Mouse (Mus musculus) heart, embryonic 12.5 days (tissue): ENCODE measurements around the gene Prom2. TPM values are rescaled to one million over a fixed set of nuclear protein-coding genes. Genes with fewer than 3 reads are reported as not detected.

Experiments
- ATAC-seq: fragments of 200-750 bp; cut with Nextera tagmentation; 2 replicates; pipeline ENCODE4 v1.8.0; 2017; ENCODE audit warnings: moderate TSS enrichment, moderate library complexity; ENCODE audit not compliant: insufficient number of reproducible peaks, low FRiP score
- H3K27ac ChIP-seq: fragments of 300-500 bp; sonication (generic); 2 replicates; pipeline ENCODE4 v1.5.1; 2016; ENCODE audit warnings: mild to moderate bottlenecking, moderate library complexity; ENCODE audit not compliant: poor library complexity, severe bottlenecking
- H3K27me3 ChIP-seq: fragments of 300-500 bp; sonication (generic); replicated peaks from 2 replicates; pipeline ENCODE4 v1.6.1; 2016; ENCODE audit warnings: mild to moderate bottlenecking, moderate library complexity
- H3K36me3 ChIP-seq: fragments of 300-500 bp; sonication (generic); 2 replicates; pipeline ENCODE4 v1.6.1; 2016; ENCODE audit warnings: mild to moderate bottlenecking, moderate library complexity
- H3K4me1 ChIP-seq: fragments of 300-500 bp; sonication (generic); replicated peaks from 2 replicates; pipeline ENCODE4 v1.6.1; 2016; ENCODE audit warnings: mild to moderate bottlenecking
- H3K4me2 ChIP-seq: fragments of 300-500 bp; sonication (generic); 2 replicates; pipeline ENCODE4 v1.6.1; 2016; ENCODE audit warnings: mild to moderate bottlenecking, moderate library complexity
- H3K4me3 ChIP-seq: fragments of 300-500 bp; sonication (generic); 2 replicates; pipeline ENCODE4 v1.5.1; 2016; ENCODE audit warnings: mild to moderate bottlenecking
- H3K9ac ChIP-seq: fragments of 300-500 bp; sonication (generic); 2 replicates; pipeline ENCODE4 v1.6.1; 2016; ENCODE audit warnings: mild to moderate bottlenecking, moderate library complexity
- H3K9me3 ChIP-seq: fragments of 300-500 bp; sonication (generic); replicated peaks from 2 replicates; pipeline ENCODE4 v1.6.1; 2016; ENCODE audit warnings: mild to moderate bottlenecking, moderate library complexity
- WGBS: fragments of 180-500 bp; shearing (Covaris S2); methylation state at CpG from one replicate; pipeline ENCODE4 v1.1.7; 2016; 5-methylcytosine and 5-hydroxymethylcytosine counted together
- polyA plus RNA-seq: library from polyadenylated mRNA; unstranded; fragments of >200 nt; fragmentation: Nextera tagmentation; extraction: Ambion mirVana; gene quantifications from 2 replicates; pipeline ENCODE4 v1.2.1, GENCODE M21; 2016

Gene Prom2
- polyA plus RNA-seq, 1 experiment from 2014 or later, result 0.19 TPM

- Histone ChIP-seq H3K9me3 (no peaks in the 10 kb centered on the region), H3K27me3 (peaks cover 37% of the 10 kb centered on the region), H3K4me3 (no peak overlapping the region), H3K27ac (no peak overlapping the region), H3K9ac (no peak overlapping the region), H3K36me3 (no peaks in the 10 kb centered on the region), H3K4me1 (no peaks in the 10 kb centered on the region), H3K4me2 (no peak overlapping the region)
- WGBS, result 33% methylated on average over 7 of the region's 7 CpGs
- no peak for ATAC-seq
Observed at GRCm38 (mm10) chr2:127507077-127507774, 34.0 kb downstream of the Prom2 start.

- Histone ChIP-seq H3K36me3 (no peaks in the 10 kb centered on the region), H3K4me1 (no peaks in the 10 kb centered on the region), H3K9me3 (no peaks in the 10 kb centered on the region), H3K27ac (no peak overlapping the region), H3K27me3 (peaks cover 38% of the 10 kb centered on the region), H3K9ac (no peak overlapping the region), H3K4me3 (no peak overlapping the region), H3K4me2 (no peak overlapping the region)
- 81% methylated on average over 6 of the region's 6 CpGs for WGBS
- ATAC-seq, result no peak
Observed at GRCm38 (mm10) chr2:127506131-127506632, 35.1 kb downstream of the Prom2 start.

GRCm38 (mm10) chr2:127505196-127505595 is 36.1 kb downstream of the Prom2 start:
- ATAC-seq, result no peak
- peaks cover 38% of the 10 kb centered on the region for H3K27me3 ChIP-seq
- no peak overlapping the region for H3K4me2 ChIP-seq
- no peaks in the 10 kb centered on the region for H3K36me3 ChIP-seq
- H3K4me1 ChIP-seq, result no peaks in the 10 kb centered on the region
- H3K9ac ChIP-seq, result no peak overlapping the region
- no peak overlapping the region for H3K4me3 ChIP-seq
- no peak overlapping the region for H3K27ac ChIP-seq
- H3K9me3 ChIP-seq, result no peaks in the 10 kb centered on the region
- WGBS, result 55% methylated on average over 4 of the region's 4 CpGs

- 46% methylated on average over 8 of the region's 8 CpGs for WGBS
- Histone ChIP-seq H3K36me3 (no peaks in the 10 kb centered on the region), H3K27me3 (peaks cover 49% of the 10 kb centered on the region), H3K9me3 (no peaks in the 10 kb centered on the region), H3K9ac (no peak overlapping the region), H3K4me1 (no peaks in the 10 kb centered on the region), H3K4me3 (no peak overlapping the region), H3K4me2 (no peak overlapping the region), H3K27ac (no peak overlapping the region)
- no peak for ATAC-seq
Observed at GRCm38 (mm10) chr2:127503751-127504549, 37.3 kb downstream of the Prom2 start.

GRCm38 (mm10) chr2:127501061-127501460 is 40.2 kb downstream of the Prom2 start:
- Histone ChIP-seq H3K27ac (no peak overlapping the region), H3K36me3 (no peaks in the 10 kb centered on the region), H3K4me3 (no peak overlapping the region), H3K9ac (no peak overlapping the region), H3K4me2 (no peak overlapping the region), H3K27me3 (peaks cover 42% of the 10 kb centered on the region), H3K9me3 (no peaks in the 10 kb centered on the region), H3K4me1 (no peaks in the 10 kb centered on the region)
- ATAC-seq, result no peak
- 45% methylated on average over 7 of the region's 7 CpGs for WGBS

GRCm38 (mm10) chr2:127498750-127499149 is 42.5 kb downstream of the Prom2 start:
- ATAC-seq, result no peak
- Histone ChIP-seq H3K27me3 (peaks cover 25% of the 10 kb centered on the region), H3K4me1 (no peaks in the 10 kb centered on the region), H3K9me3 (no peaks in the 10 kb centered on the region), H3K9ac (no peak overlapping the region), H3K36me3 (no peaks in the 10 kb centered on the region), H3K4me2 (no peak overlapping the region), H3K27ac (no peak overlapping the region), H3K4me3 (no peak overlapping the region)
- WGBS, result 71% methylated on average over 8 of the region's 8 CpGs

- Histone ChIP-seq H3K36me3 (no peaks in the 10 kb centered on the region), H3K27ac (no peak overlapping the region), H3K9me3 (no peaks in the 10 kb centered on the region), H3K4me1 (no peaks in the 10 kb centered on the region), H3K9ac (no peak overlapping the region), H3K27me3 (peaks cover 16% of the 10 kb centered on the region; the same call in 1 of the 2 replicates), H3K4me3 (no peak overlapping the region), H3K4me2 (no peak overlapping the region)
- no peak for ATAC-seq
- WGBS, result 64% methylated on average over 1 of the region's 1 CpGs
Observed at GRCm38 (mm10) chr2:127496321-127496720, 44.9 kb downstream of the Prom2 start.

GRCm38 (mm10) chr2:127484476-127485170 is 56.6 kb downstream of the Prom2 start:
- H3K36me3 ChIP-seq, result no peaks in the 10 kb centered on the region
- 9% methylated on average over 19 of the region's 19 CpGs for WGBS
- H3K4me2 ChIP-seq, result peak overlapping the region; percentile 64
- peak; percentile 56 for ATAC-seq
- H3K4me3 ChIP-seq, result peak overlapping the region; percentile 23
- peaks cover 31% of the 10 kb centered on the region for H3K4me1 ChIP-seq
- H3K27ac ChIP-seq, result no peak overlapping the region
- H3K9ac ChIP-seq, result 0 out of 2 replicates have a peak overlapping the region, but pooled peaks have one; percentile 11
- no peaks in the 10 kb centered on the region for H3K9me3 ChIP-seq
- peaks cover 64% of the 10 kb centered on the region for H3K27me3 ChIP-seq

- H3K9ac ChIP-seq, result no peak overlapping the region
- H3K9me3 ChIP-seq, result no peaks in the 10 kb centered on the region
- 1% methylated on average over 21 of the region's 21 CpGs for WGBS
- no peaks in the 10 kb centered on the region for H3K36me3 ChIP-seq
- ATAC-seq, result no peak
- peaks cover 79% of the 10 kb centered on the region for H3K27me3 ChIP-seq
- peak overlapping the region; percentile 97 for H3K4me2 ChIP-seq
- H3K4me3 ChIP-seq, result peak overlapping the region; percentile 64
- H3K4me1 ChIP-seq, result peaks cover 31% of the 10 kb centered on the region
- no peak overlapping the region for H3K27ac ChIP-seq
Observed at GRCm38 (mm10) chr2:127483001-127483400, 58.3 kb downstream of the Prom2 start.

GRCm38 (mm10) chr2:127482533-127482911 is 58.7 kb downstream of the Prom2 start:
- Histone ChIP-seq H3K27me3 (peaks cover 79% of the 10 kb centered on the region), H3K27ac (no peak overlapping the region), H3K4me2 (peak overlapping the region; percentile 97), H3K9me3 (no peaks in the 10 kb centered on the region), H3K36me3 (no peaks in the 10 kb centered on the region), H3K4me1 (peaks cover 31% of the 10 kb centered on the region), H3K4me3 (peak overlapping the region; percentile 64), H3K9ac (peak overlapping the region; percentile 64)
- WGBS, result under 1% methylated on average over 21 of the region's 21 CpGs
- ATAC-seq, result peak; percentile 83
